Mouse (Mus musculus): ENCODE measurements around the gene Bcl2l13. TPM values are rescaled to one million over a fixed set of nuclear protein-coding genes. Genes with fewer than 3 reads are reported as not detected.

Gene Bcl2l13
- 32.8 TPM for polyA plus RNA-seq (2012; fragmentation: generic; extraction: Trizol)

- Histone ChIP-seq H3K27me3 (ENCODE audit: control insufficient read depth, insufficient read depth, insufficient read length) (no peaks in the 10 kb centered on the region), H3K79me2 (ENCODE audit: control insufficient read depth, insufficient read depth) (peaks cover 45% of the 10 kb centered on the region), H3ac (ENCODE audit: control insufficient read depth, insufficient read length) (peak within 1 kb of the TSS; percentile 67), H3K4me3 (peak within 1 kb of the TSS; percentile 87), H3K4me2 (ENCODE audit: low read depth) (peak within 1 kb of the TSS; percentile 87), H3K36me3 (ENCODE audit: control insufficient read depth, insufficient read depth) (no peaks in the 10 kb centered on the region)
- TF ChIP-seq E2F4 (IDR thresholded peaks at IDR 0.05; ENCODE audit: insufficient read depth) (no peak), USF1 (IDR thresholded peaks at IDR 0.05; ENCODE audit: low read depth) (no peak), TCF3 (IDR thresholded peaks at IDR 0.05; ENCODE audit: insufficient read length, low read depth) (peak; percentile 1), MAX (IDR thresholded peaks at IDR 0.05; ENCODE audit: low read depth) (no peak), REST (IDR thresholded peaks at IDR 0.05; ENCODE audit: insufficient read depth, insufficient read length) (peak; percentile 60), MYOG (IDR thresholded peaks at IDR 0.05; ENCODE audit: control insufficient read depth in 1 of 3, insufficient read depth in 1 of 3, insufficient read length in 2 of 3, low read depth in 2 of 3) (peak in 1 of 3 experiments; percentile 66), SRF (IDR thresholded peaks at IDR 0.05; ENCODE audit: control insufficient read depth, insufficient read length, low read depth) (peak; percentile 44), TCF12 (IDR thresholded peaks at IDR 0.05; ENCODE audit: insufficient read depth, poor library complexity, severe bottlenecking) (no peak), POLR2A (IDR thresholded peaks at IDR 0.05; ENCODE audit: insufficient read length, low read depth) (peak; percentile 92), MYOD1 (IDR thresholded peaks at IDR 0.05; ENCODE audit: control insufficient read depth in 1 of 3, insufficient read length in 2 of 3, low read depth in 2 of 3) (peak in 1 of 3 experiments; percentile 75), CEBPB (IDR thresholded peaks at IDR 0.05; ENCODE audit: insufficient read depth, poor library complexity, severe bottlenecking) (no peak), POLR2AphosphoS2 (IDR thresholded peaks at IDR 0.05; ENCODE audit: insufficient read length, low read depth) (peak; percentile 92)
These were observed at the start of gene Bcl2l13 for GRCm38 (mm10) chr6:120835474-120836374. Gene Bcl2l13, plus strand, starts transcription at chr6:120836212.

- TF ChIP-seq REST (IDR thresholded peaks at IDR 0.05; ENCODE audit: insufficient read depth, insufficient read length) = no peak
- TF ChIP-seq TCF3 (IDR thresholded peaks at IDR 0.05; ENCODE audit: insufficient read length, low read depth) = no peak
- no peak for TF ChIP-seq CEBPB (IDR thresholded peaks at IDR 0.05; ENCODE audit: insufficient read depth, poor library complexity, severe bottlenecking)
- TF ChIP-seq MYOD1 (IDR thresholded peaks at IDR 0.05; ENCODE audit: control insufficient read depth in 1 of 3, insufficient read length in 2 of 3, low read depth in 2 of 3) = peak in 2 of 3 experiments; percentile 79 to 81
- peak in 1 of 3 experiments; percentile 21 for TF ChIP-seq MYOG (IDR thresholded peaks at IDR 0.05; ENCODE audit: control insufficient read depth in 1 of 3, insufficient read depth in 1 of 3, insufficient read length in 2 of 3, low read depth in 2 of 3)
- no peak overlapping the region for H3K4me2 ChIP-seq (ENCODE audit: low read depth)
- no peaks in the 10 kb centered on the region for H3K36me3 ChIP-seq (ENCODE audit: control insufficient read depth, insufficient read depth)
- no peak overlapping the region for H3K4me3 ChIP-seq
- no peak overlapping the region for H3ac ChIP-seq (ENCODE audit: control insufficient read depth, insufficient read length)
- no peaks in the 10 kb centered on the region for H3K27me3 ChIP-seq (ENCODE audit: control insufficient read depth, insufficient read depth, insufficient read length)
- no peaks in the 10 kb centered on the region for H3K79me2 ChIP-seq (ENCODE audit: control insufficient read depth, insufficient read depth)
These were observed 47.9 kb upstream of the Bcl2l13 start for GRCm38 (mm10) chr6:120788068-120788607.

GRCm38 (mm10) chr6:120788904-120789303 is 47.1 kb upstream of the Bcl2l13 start:
- TF ChIP-seq REST (IDR thresholded peaks at IDR 0.05; ENCODE audit: insufficient read depth, insufficient read length) (no peak), MYOG (IDR thresholded peaks at IDR 0.05; ENCODE audit: control insufficient read depth in 1 of 3, insufficient read depth in 1 of 3, insufficient read length in 2 of 3, low read depth in 2 of 3) (no peak), POLR2A (IDR thresholded peaks at IDR 0.05; ENCODE audit: insufficient read length, low read depth) (no peak)
- H3K4me2 ChIP-seq (ENCODE audit: low read depth) = no peak overlapping the region
- H3K27me3 ChIP-seq (ENCODE audit: control insufficient read depth, insufficient read depth, insufficient read length) = no peaks in the 10 kb centered on the region
- no peak overlapping the region for H3K4me3 ChIP-seq
- no peaks in the 10 kb centered on the region for H3K79me2 ChIP-seq (ENCODE audit: control insufficient read depth, insufficient read depth)
- peaks cover under 1% of the 10 kb centered on the region for H3K36me3 ChIP-seq (ENCODE audit: control insufficient read depth, insufficient read depth)
- no peak overlapping the region for H3ac ChIP-seq (ENCODE audit: control insufficient read depth, insufficient read length)

GRCm38 (mm10) chr6:120790153-120790552 is 45.9 kb upstream of the Bcl2l13 start:
- no peaks in the 10 kb centered on the region for H3K79me2 ChIP-seq (ENCODE audit: control insufficient read depth, insufficient read depth)
- H3K36me3 ChIP-seq (ENCODE audit: control insufficient read depth, insufficient read depth) = peaks cover 9% of the 10 kb centered on the region
- no peaks in the 10 kb centered on the region for H3K27me3 ChIP-seq (ENCODE audit: control insufficient read depth, insufficient read depth, insufficient read length)
- TF ChIP-seq MYOG (IDR thresholded peaks at IDR 0.05; ENCODE audit: control insufficient read depth in 1 of 3, insufficient read depth in 1 of 3, insufficient read length in 2 of 3, low read depth in 2 of 3) (no peak), CEBPB (IDR thresholded peaks at IDR 0.05; ENCODE audit: insufficient read depth, poor library complexity, severe bottlenecking) (no peak), E2F4 (IDR thresholded peaks at IDR 0.05; ENCODE audit: insufficient read depth) (no peak), REST (IDR thresholded peaks at IDR 0.05; ENCODE audit: insufficient read depth, insufficient read length) (no peak), USF1 (IDR thresholded peaks at IDR 0.05; ENCODE audit: low read depth) (no peak), TCF3 (IDR thresholded peaks at IDR 0.05; ENCODE audit: insufficient read length, low read depth) (no peak), SRF (IDR thresholded peaks at IDR 0.05; ENCODE audit: control insufficient read depth, insufficient read length, low read depth) (no peak), TCF12 (IDR thresholded peaks at IDR 0.05; ENCODE audit: insufficient read depth, poor library complexity, severe bottlenecking) (no peak), POLR2A (IDR thresholded peaks at IDR 0.05; ENCODE audit: insufficient read length, low read depth) (no peak), MYOD1 (IDR thresholded peaks at IDR 0.05; ENCODE audit: control insufficient read depth in 1 of 3, insufficient read length in 2 of 3, low read depth in 2 of 3) (no peak), MAX (IDR thresholded peaks at IDR 0.05; ENCODE audit: low read depth) (no peak), POLR2AphosphoS2 (IDR thresholded peaks at IDR 0.05; ENCODE audit: insufficient read length, low read depth) (no peak)
- no peak overlapping the region for H3K4me2 ChIP-seq (ENCODE audit: low read depth)
- H3ac ChIP-seq (ENCODE audit: control insufficient read depth, insufficient read length) = no peak overlapping the region
- no peak overlapping the region for H3K4me3 ChIP-seq

All from myocyte (in vitro differentiated cells).